Mouse (Mus musculus) embryo, embryonic 9.5 days (tissue): ENCODE results near the gene Klra2.
A peak's percentile ranks its signal among the peaks of the same experiment; 100 is the strongest.
"Not testable (repeated sequence)": the region's sequence is repeated elsewhere in the genome, so short reads cannot be mapped to it uniquely, and the experiment has no call there.

ENCODE experiments used
- DNase-seq: peaks from one replicate; pipeline ENCODE4 v3.0.0-alpha.2; 2017; ENCODE audit errors: extremely low spot score

Klra2 gene

GRCm38 (mm10) chr6:131247206-131247605 is at the start of gene Klra2:
TSS of gene Klra2 (minus strand) at chr6:131247362.
- no peak for DNase-seq

- DNase-seq, result no peak
Observed at GRCm38 (mm10) chr6:131294435-131295112, 47.4 kb upstream of the Klra2 start.

GRCm38 (mm10) chr6:131293916-131294315 is 46.8 kb upstream of the Klra2 start:
- DNase-seq, result no peak

- DNase-seq, result peak; percentile 83
Observed at GRCm38 (mm10) chr6:131292991-131293788, 46.0 kb upstream of the Klra2 start, which contains the start of gene Magohb. TSS of gene Magohb (minus strand) at chr6:131293244.

GRCm38 (mm10) chr6:131292276-131292990 is 45.3 kb upstream of the Klra2 start:
- DNase-seq, result no peak

- no peak for DNase-seq
Observed at GRCm38 (mm10) chr6:131290430-131290829, 43.3 kb upstream of the Klra2 start.

- not testable (repeated sequence) for DNase-seq
Observed at GRCm38 (mm10) chr6:131278160-131278559, 31.0 kb upstream of the Klra2 start.

GRCm38 (mm10) chr6:131276659-131277058 is 29.5 kb upstream of the Klra2 start:
- no peak for DNase-seq

- DNase-seq, result no peak
Observed at GRCm38 (mm10) chr6:131272311-131272710, 25.1 kb upstream of the Klra2 start.

- no peak for DNase-seq
Observed at GRCm38 (mm10) chr6:131270312-131270711, 23.1 kb upstream of the Klra2 start.

- no peak for DNase-seq
Observed at GRCm38 (mm10) chr6:131269599-131269998, 22.4 kb upstream of the Klra2 start.

- no peak for DNase-seq
Observed at GRCm38 (mm10) chr6:131264175-131264574, 17.0 kb upstream of the Klra2 start.

GRCm38 (mm10) chr6:131262778-131263177 is 15.6 kb upstream of the Klra2 start:
- DNase-seq, result no peak

- DNase-seq, result no peak
Observed at GRCm38 (mm10) chr6:131262009-131262408, 14.8 kb upstream of the Klra2 start.

- no peak for DNase-seq
Observed at GRCm38 (mm10) chr6:131245081-131245480, 2.1 kb downstream of the Klra2 start.
